Mouse (Mus musculus): ENCODE results near the gene Sf3b2.

The Sf3b2 gene

GRCm38 (mm10) chr19:5294972-5295735 lies at the start of gene Sf3b2:
Gene Sf3b2 (minus strand): TSS chr19:5295455.
- DNase-seq, result peak; percentile 87 to 94

- DNase-seq, result no peak
Measured at GRCm38 (mm10) chr19:5341360-5341759, 46.1 kb upstream of the Sf3b2 start.

- peak; percentile 30 to 74 for DNase-seq
Measured at GRCm38 (mm10) chr19:5337975-5338374, 42.7 kb upstream of the Sf3b2 start.

DNA sequence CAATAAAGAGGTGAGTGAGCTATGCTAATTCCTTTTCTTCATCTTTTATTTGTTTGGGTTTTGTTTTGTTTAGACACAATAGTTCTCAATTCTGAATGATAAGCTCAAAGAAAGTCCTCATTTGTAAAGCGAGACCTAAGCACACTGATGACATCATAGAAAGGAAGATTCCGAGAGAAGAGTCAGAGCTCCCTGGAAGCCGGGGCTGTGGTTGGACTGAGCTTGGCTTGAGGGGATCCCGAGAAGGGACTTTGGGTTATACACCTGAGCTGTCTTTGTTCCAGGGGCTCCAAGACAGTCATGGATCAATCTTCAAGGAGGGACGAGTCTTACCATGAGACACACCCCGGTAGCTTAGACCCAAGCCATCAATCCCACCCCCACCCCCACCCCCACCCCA lies 40.2 kb upstream of the Sf3b2 start, which contains the start of gene Catsper1:
Catsper1 (plus strand) TSS at position 301 of the 400 bp plus-strand sequence.
- no peak for DNase-seq

DNA sequence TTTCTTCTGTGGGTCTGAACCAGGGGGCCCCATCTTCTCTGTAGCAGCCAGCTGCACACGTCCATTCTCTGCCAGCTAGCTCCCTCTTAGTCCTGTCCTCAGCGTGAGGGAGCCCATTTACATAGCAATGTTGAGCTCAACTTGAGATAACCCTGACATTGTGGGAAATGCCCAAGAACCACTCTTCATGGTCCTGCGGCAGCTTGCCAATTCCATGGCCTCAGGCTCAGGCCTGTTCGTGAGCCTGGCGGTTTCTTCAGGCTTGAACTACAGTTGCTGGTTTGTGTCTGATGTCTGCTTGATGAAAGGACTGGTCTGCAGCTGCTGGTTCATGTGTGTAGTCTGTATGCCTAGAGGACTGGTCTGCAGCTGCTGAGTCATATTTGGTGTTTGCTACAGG lies 39.5 kb upstream of the Sf3b2 start:
- DNase-seq, result no peak

DNA sequence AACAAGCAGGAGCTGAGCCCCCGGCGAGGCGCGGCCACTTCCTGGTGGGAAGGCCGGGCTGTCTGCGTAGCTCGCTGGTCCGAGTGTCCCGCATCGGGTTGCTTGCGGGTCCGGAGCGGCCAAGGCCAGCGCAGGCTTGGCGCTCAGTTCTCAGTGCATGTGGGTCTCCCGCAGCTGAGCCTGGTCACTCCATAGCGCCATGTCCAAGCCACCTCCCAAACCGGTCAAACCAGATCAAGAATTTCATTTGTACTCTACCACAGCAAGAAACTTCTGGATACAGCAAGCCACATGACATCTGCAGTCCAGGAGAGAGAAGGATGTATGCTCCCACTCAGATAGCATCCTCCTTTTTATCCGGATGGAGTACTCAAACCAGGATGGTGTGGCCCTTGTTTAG lies 32.7 kb upstream of the Sf3b2 start:
- DNase-seq, result no peak

DNA sequence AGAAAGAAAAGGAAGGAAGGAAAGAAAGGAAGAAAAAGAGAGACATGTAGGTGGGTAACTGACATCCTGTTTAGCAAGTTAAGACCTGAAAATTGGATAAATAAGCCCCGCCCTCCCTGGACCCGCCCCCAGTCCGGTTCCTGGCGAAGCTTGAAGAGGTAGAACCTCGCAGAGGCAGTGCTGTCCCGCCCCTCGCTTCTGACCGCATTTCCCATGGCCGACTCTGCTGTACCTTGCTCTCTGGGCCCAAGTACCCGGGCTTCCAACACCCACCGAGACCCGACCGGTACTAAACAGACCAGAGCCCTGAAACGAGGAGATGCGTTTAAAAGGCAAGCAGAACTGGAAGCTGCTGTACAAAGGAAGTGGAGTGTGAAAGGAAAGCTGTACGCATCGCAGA lies 28.5 kb upstream of the Sf3b2 start:
- DNase-seq, result peak; percentile 26 to 32

DNA sequence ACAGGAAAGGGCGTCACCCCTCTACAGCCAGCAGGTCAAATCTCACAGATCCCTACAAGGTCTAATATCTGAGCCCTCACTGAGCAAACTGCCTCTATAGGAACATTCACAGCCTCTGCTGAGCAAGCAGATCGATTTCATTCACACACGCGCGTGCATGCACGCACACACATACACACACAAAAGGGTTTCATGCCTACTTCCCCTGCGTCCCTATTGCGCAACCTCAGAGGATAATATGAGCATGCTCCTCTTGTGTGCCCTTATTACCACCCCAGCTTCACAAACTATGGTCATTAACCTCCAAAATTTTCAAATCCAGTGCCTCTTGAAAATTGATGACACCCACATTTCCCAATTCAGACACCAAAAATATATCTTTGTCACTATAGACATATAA lies 17.9 kb upstream of the Sf3b2 start:
- no peak for DNase-seq

DNA sequence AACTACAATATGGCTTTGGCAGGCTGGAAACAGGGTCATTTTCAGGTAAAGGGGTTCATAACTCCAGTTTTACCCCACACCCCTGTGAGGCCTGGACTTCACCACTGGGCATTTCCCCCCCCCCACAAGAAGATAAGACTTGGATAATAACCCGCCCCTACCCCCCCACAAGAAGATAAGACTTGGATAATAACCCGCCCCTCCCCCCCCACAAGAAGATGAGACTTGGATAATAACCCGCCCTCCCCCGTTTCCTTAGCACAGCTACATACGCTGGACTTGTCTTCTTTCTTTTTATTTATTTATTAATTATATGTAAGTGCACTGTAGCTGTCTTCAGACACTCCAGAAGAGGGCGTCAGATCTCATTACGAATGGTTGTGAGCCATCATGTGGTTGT lies 13.8 kb upstream of the Sf3b2 start:
- no peak for DNase-seq

GRCm38 (mm10) chr19:5306968-5307734 lies 11.9 kb upstream of the Sf3b2 start:
- DNase-seq, result no peak

DNA sequence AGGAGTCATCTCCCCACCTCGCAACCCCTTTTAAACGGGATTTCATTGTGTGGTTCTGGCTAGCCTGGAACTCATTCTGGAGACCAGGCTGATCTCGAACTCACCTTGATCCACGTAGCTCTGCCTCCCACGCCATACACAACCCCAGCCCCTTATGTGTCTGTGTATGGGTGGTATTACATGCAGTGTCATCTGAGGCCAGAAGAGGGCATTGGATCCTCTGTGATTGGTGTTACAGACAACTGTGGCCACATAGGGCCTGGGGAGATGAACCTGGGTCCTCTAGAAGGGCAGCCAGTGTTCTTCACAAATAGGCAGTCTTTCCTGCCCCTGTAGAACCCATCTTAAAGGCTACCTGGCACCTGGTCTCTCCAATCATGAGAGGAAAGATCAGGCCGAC lies 11.0 kb upstream of the Sf3b2 start:
- DNase-seq, result no peak

DNA sequence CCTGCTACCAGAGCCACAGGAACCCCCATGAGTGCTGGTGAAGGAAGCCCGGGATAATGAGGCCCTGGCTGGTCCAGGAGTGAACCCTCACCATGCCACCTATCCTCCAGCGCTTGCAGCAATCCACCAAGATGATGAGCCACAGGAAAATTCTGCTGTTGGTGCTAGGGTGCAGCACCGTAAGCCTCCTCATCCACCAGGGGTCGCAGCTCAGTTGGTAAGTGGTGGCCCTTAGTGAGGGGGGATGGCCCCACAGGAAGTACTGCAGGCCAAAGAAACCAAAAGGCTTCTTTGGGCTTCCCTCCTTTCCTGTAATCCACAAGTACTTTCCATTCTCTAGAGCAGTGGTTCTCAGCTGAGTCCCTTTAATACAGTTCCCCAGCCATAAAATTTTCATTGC lies 7.2 kb upstream of the Sf3b2 start:
- peak; percentile 52 to 74 for DNase-seq

DNA sequence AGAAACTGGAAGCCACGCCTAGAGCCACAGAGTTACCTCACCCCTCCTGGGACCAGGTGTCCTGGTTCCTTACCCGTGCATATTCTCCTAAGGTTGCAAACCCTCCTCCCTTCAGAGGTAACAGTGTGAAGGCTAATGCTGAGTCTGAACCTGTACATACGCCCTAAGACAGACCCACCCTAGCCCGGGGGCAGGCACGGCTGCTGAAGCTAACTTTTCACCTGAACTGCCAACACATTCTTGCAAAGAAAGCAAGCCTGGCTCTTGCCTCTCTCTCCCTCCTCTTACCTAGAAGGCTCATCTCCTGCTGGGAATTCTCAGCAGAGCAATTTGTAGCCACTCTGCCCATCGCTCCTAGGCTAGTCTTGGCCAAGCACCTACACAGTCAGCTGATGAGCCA lies 5.3 kb upstream of the Sf3b2 start:
- DNase-seq, result no peak

GRCm38 (mm10) chr19:5297903-5298800 lies 2.9 kb upstream of the Sf3b2 start, which contains the start of gene Gal3st3:
Gene Gal3st3 (plus strand): TSS chr19:5298331.
- DNase-seq, result no peak

DNA sequence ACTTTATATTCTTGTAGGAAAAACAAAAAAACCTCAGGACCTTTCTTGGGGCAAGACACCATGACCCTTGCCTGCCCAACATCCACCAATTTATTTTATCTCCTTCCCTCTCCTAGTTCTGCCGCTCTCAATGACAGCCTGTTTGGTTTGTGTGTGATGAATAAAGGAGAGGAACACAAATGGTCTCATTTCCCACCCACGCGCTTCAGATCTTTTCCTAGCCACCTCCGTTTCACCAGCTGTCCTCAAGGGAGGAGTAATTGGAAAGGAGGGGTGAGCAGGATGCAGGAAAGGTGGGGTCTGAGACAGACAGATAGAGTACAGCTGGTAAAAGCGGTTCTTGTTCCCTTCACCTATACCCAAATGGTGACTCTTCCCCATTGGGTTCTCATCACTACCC lies 1.4 kb upstream of the Sf3b2 start:
- DNase-seq, result no peak

GRCm38 (mm10) chr19:5295736-5296075 lies 451 bp upstream of the Sf3b2 start:
- no peak for DNase-seq

DNA sequence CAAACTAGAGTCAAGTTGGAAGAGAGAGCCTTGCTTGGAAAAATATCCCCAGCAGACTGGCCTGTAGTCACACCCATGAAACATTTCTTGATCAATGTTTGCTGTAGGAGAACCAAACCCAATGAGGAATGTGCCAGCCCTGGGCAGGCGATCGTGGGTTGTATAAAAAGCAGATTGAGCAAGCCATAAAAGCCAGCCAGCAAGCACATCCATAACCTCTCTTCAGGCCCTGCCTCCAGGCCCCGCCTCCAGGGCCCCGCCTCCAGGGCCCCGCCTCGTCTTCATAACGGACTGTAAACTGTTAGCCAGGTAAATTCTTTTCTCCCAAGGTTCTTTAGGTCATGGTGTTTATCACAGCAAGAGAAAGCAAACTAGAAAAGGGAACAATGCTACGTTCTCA lies 16.9 kb downstream of the Sf3b2 start:
- no peak for DNase-seq

GRCm38 (mm10) chr19:5277140-5277539 lies 18.1 kb downstream of the Sf3b2 start:
- DNase-seq, result no peak

DNA sequence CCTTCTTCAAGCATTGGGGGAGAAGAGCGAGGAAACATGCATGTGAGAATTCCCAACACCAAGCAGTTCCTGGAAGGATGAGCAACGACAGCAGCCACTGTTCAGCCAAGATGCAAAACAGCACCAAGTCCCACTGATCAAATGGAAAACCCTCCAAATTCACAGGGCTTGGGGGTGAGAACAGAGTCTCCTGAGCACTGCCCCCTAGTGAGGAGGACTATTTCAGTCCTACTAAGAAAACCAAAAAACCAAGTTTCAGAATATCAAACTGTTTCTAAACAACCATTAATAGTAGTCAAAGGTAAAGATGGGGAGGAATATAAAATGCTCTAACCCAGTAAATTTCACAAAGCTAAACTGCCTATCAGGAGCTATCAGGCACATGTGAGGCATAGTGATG lies 18.7 kb downstream of the Sf3b2 start:
- DNase-seq, result no peak

- DNase-seq, result no peak
Measured at GRCm38 (mm10) chr19:5275736-5276135, 19.5 kb downstream of the Sf3b2 start.

- DNase-seq, result no peak
Measured at GRCm38 (mm10) chr19:5274641-5275040, 20.6 kb downstream of the Sf3b2 start.

GRCm38 (mm10) chr19:5273916-5274315 lies 21.3 kb downstream of the Sf3b2 start:
- no peak for DNase-seq
